Mouse (Mus musculus) liver, adult 2 months (tissue): ENCODE data around the gene Fam210b. TPM values are rescaled to one million over a fixed set of nuclear protein-coding genes. Genes with fewer than 3 reads are reported as not detected.

ENCODE experiments used
- DNase-seq: peaks from one replicate; pipeline ENCODE4 v3.0.0-alpha.2; 2011; ENCODE audit warnings: low read depth, low spot score; ENCODE audit errors: extremely low read depth
- H3K27ac ChIP-seq: fragments of 200-500 bp; replicated peaks from 2 replicates; pipeline ENCODE4 v1.5.1; 2012; ENCODE audit warnings: low read depth, mild to moderate bottlenecking, control low read depth, inconsistent platforms, low read length; ENCODE audit not compliant: insufficient read depth
- H3K27me3 ChIP-seq: fragments of 200-500 bp; 2 replicates; pipeline ENCODE4 v1.6.1; 2012; ENCODE audit warnings: mild to moderate bottlenecking, moderate library complexity, low read length, inconsistent platforms; ENCODE audit not compliant: control insufficient read depth, insufficient read depth
- H3K36me3 ChIP-seq: fragments of 200-500 bp; 2 replicates; pipeline ENCODE4 v1.6.1; 2012; ENCODE audit warnings: low read length, inconsistent platforms; ENCODE audit not compliant: control insufficient read depth, insufficient read depth
- H3K4me1 ChIP-seq: fragments of 200-500 bp; 2 replicates; pipeline ENCODE4 v1.6.1; 2011; ENCODE audit warnings: low read length; ENCODE audit not compliant: control insufficient read depth, insufficient read depth
- H3K4me3 ChIP-seq: fragments of 200-500 bp; 2 replicates; pipeline ENCODE4 v1.5.1; 2011; ENCODE audit warnings: low read depth, mild to moderate bottlenecking, control low read depth, low read length, moderate library complexity; ENCODE audit not compliant: insufficient read depth
- H3K79me2 ChIP-seq: fragments of 200-500 bp; 2 replicates; pipeline ENCODE4 v1.6.1; 2012; ENCODE audit warnings: inconsistent platforms, mild to moderate bottlenecking, low read length, moderate library complexity; ENCODE audit not compliant: control insufficient read depth, insufficient read depth
- H3K9ac ChIP-seq: fragments of 200-500 bp; 2 replicates; pipeline ENCODE4 v1.6.1; 2012; ENCODE audit warnings: low read depth, mild to moderate bottlenecking, control low read depth, inconsistent platforms, low read length
- CTCF ChIP-seq: fragments of 200-500 bp; IDR thresholded peaks from 2 replicates; pipeline ENCODE4 v1.5.1; 2011; ENCODE audit warnings: low read depth, low read length, control low read depth
- POLR2A ChIP-seq: fragments of 200-500 bp; IDR thresholded peaks from 2 replicates; pipeline ENCODE4 v1.6.1; 2011; ENCODE audit warnings: low read length, control low read depth; ENCODE audit not compliant: insufficient read depth; ENCODE audit errors: extremely low read depth
- WGBS: fragments of 180-500 bp; shearing (Covaris S2); methylation state at CpG from one replicate; pipeline ENCODE4 v1.1.7; 2018; 5-methylcytosine and 5-hydroxymethylcytosine counted together
- polyA plus RNA-seq: library from polyadenylated mRNA; depleted of rRNA; stranded (reverse); fragments of >200 nt; gene quantifications from 2 replicates; pipeline ENCODE4 v1.2.3, GENCODE M21; 2012; rRNA removed
- total RNA-seq: library from RNA; depleted of rRNA; stranded (reverse); fragments of >200 nt; gene quantifications from 2 replicates; pipeline ENCODE4 v1.2.3, GENCODE M21; 2014; rRNA removed

Fam210b gene
- 27.0 and 35.5 TPM in 2 replicates for total RNA-seq
- polyA plus RNA-seq: 62.1 and 87.1 TPM in 2 replicates

DNA sequence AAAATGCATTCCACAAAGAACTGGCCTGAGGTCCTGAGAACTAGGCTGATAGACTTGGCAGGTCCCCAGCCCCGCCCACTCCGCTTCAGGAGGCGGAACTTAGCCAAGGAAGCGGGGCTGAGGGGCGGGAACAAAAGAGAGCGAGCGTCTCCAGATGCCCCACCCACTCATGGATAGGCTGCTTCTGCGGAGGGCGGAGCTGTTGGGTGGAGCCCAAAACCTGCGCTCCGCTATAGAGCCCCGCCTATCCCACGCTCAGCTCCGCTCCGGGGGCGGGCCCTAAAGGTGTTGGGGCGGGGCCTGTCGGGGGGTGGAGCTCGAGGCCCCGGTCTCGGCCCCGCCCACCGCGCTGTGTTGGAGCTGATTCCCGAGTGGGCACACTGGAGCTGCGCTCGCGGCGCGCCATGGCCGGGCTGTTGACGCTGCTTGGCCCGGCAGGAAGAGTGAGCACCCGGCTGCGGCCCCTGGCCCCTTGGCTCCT, at the start of gene Fam210b:
Gene Fam210b (plus strand): TSS at position 308 of the 481 bp plus-strand sequence.
- under 1% methylated on average over 35 of the region's 35 CpGs for WGBS
- Histone ChIP-seq H3K4me1 (peaks cover 37% of the 10 kb centered on the region), H3K4me3 (peak within 1 kb of the TSS; percentile 88), H3K27me3 (no peaks in the 10 kb centered on the region), H3K27ac (peak within 1 kb of the TSS; percentile 87), H3K36me3 (no peaks in the 10 kb centered on the region), H3K79me2 (peaks cover 4% of the 10 kb centered on the region; the same call in 1 of the 2 replicates), H3K9ac (peak within 1 kb of the TSS; percentile 95)
- DNase-seq: peak; percentile 92
- TF ChIP-seq CTCF (no peak), POLR2A (peak; percentile 94)

DNA sequence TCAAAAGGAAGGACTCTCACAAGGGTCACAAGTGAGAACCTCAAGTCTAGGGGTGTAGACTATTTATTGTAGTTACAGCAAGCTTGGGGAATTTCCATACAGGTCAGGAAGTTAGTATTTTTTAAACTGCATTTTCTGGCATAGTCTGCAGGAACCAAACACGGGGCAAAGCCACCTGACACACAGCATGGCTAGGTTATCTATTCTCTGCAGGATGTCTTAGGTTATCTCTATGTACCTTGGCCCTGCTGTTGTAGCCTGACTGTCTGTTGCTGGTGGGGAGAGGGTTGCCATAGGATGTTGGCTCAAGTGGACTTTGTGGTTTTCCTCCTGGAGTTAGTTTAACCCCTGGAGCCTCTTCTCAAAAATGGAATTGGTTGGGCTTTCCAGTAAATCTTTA, 47.3 kb upstream of the Fam210b start:
- Histone ChIP-seq H3K79me2 (no peaks in the 10 kb centered on the region), H3K4me3 (no peak overlapping the region), H3K9ac (no peak overlapping the region), H3K36me3 (no peaks in the 10 kb centered on the region), H3K27me3 (no peaks in the 10 kb centered on the region), H3K4me1 (no peaks in the 10 kb centered on the region), H3K27ac (no peak overlapping the region)
- TF ChIP-seq CTCF (no peak), POLR2A (no peak)
- WGBS: 12% methylated on average over 1 of the region's 1 CpGs
- no peak for DNase-seq

- H3K4me1 ChIP-seq: no peaks in the 10 kb centered on the region
Measured at GRCm38 (mm10) chr2:172298542-172298941, 46.8 kb upstream of the Fam210b start.

DNA sequence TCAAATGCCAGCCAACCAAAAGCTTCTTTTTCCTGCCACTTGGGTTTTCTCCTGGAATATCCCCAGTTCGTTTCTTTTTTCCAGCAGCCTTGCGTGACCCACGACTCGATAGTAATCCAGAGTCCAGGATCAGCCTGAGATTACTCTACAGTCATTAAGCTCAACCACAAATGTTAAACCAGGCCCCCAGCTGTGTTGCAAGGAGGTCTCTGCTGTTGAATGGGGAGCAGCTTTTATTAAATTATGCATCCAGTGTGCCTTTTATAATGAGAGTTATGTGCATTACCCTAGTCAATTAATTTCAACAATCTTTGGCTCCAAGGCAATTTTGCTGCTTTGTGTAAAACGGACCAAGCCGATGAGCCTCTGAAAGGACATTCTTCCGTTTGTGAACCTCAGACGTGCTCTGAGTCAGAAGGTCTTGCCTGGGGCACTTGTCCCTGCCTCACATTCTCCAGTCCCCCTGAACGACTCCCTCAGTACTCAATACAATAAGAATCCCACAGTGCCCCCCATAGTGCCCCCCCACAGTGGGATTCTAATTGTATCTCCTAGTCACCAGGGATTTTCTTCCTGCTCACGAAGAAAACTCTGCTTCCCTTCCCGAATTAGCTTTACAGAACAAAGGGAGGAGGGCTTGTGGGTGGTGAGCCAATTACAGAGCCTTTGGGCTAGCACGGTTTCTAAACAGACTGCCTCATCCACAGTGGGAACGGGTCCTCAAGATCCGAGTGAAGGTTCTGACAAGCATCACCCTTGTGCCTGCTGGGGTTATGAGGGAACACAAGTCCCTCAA, 46.0 kb upstream of the Fam210b start:
- no peak overlapping the region for H3K27ac ChIP-seq
- H3K27me3 ChIP-seq: no peaks in the 10 kb centered on the region
- H3K79me2 ChIP-seq: no peaks in the 10 kb centered on the region
- WGBS: 26% methylated on average over 14 of the region's 14 CpGs
- H3K36me3 ChIP-seq: no peaks in the 10 kb centered on the region
- H3K4me3 ChIP-seq: no peak overlapping the region
- no peak overlapping the region for H3K9ac ChIP-seq
- no peak for DNase-seq
- no peaks in the 10 kb centered on the region for H3K4me1 ChIP-seq
- TF ChIP-seq CTCF (no peak), POLR2A (no peak)

More at GRCm38 (mm10) chr2:172298542-172298941, 46.8 kb upstream of the Fam210b start:
- TF ChIP-seq POLR2A (no peak), CTCF (no peak)
- H3K36me3 ChIP-seq: no peaks in the 10 kb centered on the region
- no peaks in the 10 kb centered on the region for H3K27me3 ChIP-seq
- no peak overlapping the region for H3K9ac ChIP-seq
- H3K79me2 ChIP-seq: no peaks in the 10 kb centered on the region
- no peak overlapping the region for H3K27ac ChIP-seq
- DNase-seq: no peak
- H3K4me3 ChIP-seq: no peak overlapping the region
- 37% methylated on average over 1 of the region's 1 CpGs for WGBS

- H3K4me1 ChIP-seq: no peaks in the 10 kb centered on the region
- H3K27ac ChIP-seq: no peak overlapping the region
- H3K27me3 ChIP-seq: no peaks in the 10 kb centered on the region
- 82% methylated on average over 5 of the region's 5 CpGs for WGBS
- no peak overlapping the region for H3K9ac ChIP-seq
- H3K4me3 ChIP-seq: no peak overlapping the region
- H3K36me3 ChIP-seq: no peaks in the 10 kb centered on the region
- TF ChIP-seq CTCF (no peak), POLR2A (no peak)
- no peak for DNase-seq
- no peaks in the 10 kb centered on the region for H3K79me2 ChIP-seq
Measured at GRCm38 (mm10) chr2:172302396-172302795, 43.0 kb upstream of the Fam210b start.
